Mouse (Mus musculus) limb, embryonic 11.5 days (tissue): ENCODE measurements around the gene Tbc1d10c. TPM values are rescaled to one million over a fixed set of nuclear protein-coding genes. Genes with fewer than 3 reads are reported as not detected.

ENCODE experiments used
- ATAC-seq: fragments of 200-750 bp; cut with Nextera tagmentation; 2 replicates; pipeline ENCODE4 v1.8.0; 2017; ENCODE audit warnings: low read depth; ENCODE audit not compliant: insufficient number of reproducible peaks, low FRiP score, low TSS enrichment
- DNase-seq: peaks from one replicate; pipeline ENCODE4 v3.0.0-alpha.2; 2015; ENCODE audit warnings: low spot score
- H3K27ac ChIP-seq: fragments of 300-500 bp; sonication (generic); replicated peaks from 2 replicates; pipeline ENCODE4 v1.5.1; 2014; ENCODE audit warnings: low read depth, mild to moderate bottlenecking, low read length
- H3K27me3 ChIP-seq: fragments of 300-500 bp; sonication (generic); 2 replicates; pipeline ENCODE4 v1.6.1; 2014; ENCODE audit warnings: mild to moderate bottlenecking, low read length, mixed read lengths; ENCODE audit not compliant: control insufficient read depth, insufficient read depth
- H3K36me3 ChIP-seq: fragments of 300-500 bp; sonication (generic); 2 replicates; pipeline ENCODE4 v1.6.1; 2014; ENCODE audit warnings: mild to moderate bottlenecking, low read length, moderate library complexity, mixed read lengths; ENCODE audit not compliant: control insufficient read depth, insufficient read depth
- H3K4me1 ChIP-seq: fragments of 300-500 bp; sonication (generic); 2 replicates; pipeline ENCODE4 v1.6.1; 2014; ENCODE audit warnings: low read length, mixed read lengths; ENCODE audit not compliant: control insufficient read depth, insufficient read depth
- H3K4me2 ChIP-seq: fragments of 300-500 bp; sonication (generic); 2 replicates; pipeline ENCODE4 v1.6.1; 2014; ENCODE audit warnings: low read depth, mild to moderate bottlenecking, moderate library complexity; ENCODE audit not compliant: severe bottlenecking
- H3K4me3 ChIP-seq: fragments of 300-500 bp; sonication (generic); 2 replicates; pipeline ENCODE4 v1.5.1; 2014; ENCODE audit warnings: low read depth, low read length
- H3K9ac ChIP-seq: fragments of 300-500 bp; sonication (generic); 2 replicates; pipeline ENCODE4 v1.6.1; 2014; ENCODE audit warnings: mild to moderate bottlenecking, low read length
- H3K9me3 ChIP-seq: fragments of 300-500 bp; sonication (generic); 2 replicates; pipeline ENCODE4 v1.6.1; 2016; ENCODE audit warnings: low read length; ENCODE audit not compliant: control insufficient read depth
- WGBS: fragments of 180-500 bp; shearing (Covaris S2); extraction: QIAGEN DNeasy Blood & Tissue Kit; methylation state at CpG from one replicate; pipeline ENCODE4 v1.1.7; 2014; 5-methylcytosine and 5-hydroxymethylcytosine counted together
- polyA plus RNA-seq: library from polyadenylated mRNA; unstranded; fragments of >200 nt; fragmentation: Nextera tagmentation; extraction: Ambion mirVana; gene quantifications from 2 replicates; pipeline ENCODE4 v1.2.1, GENCODE M21; 2014

Tbc1d10c gene
- polyA plus RNA-seq, result 0.89 and 1.2 TPM in 2 replicates

- Histone ChIP-seq H3K27ac (peak within 1 kb of the TSS; percentile 85), H3K36me3 (peaks cover 22% of the 10 kb centered on the region), H3K4me3 (peak within 1 kb of the TSS; percentile 98), H3K9ac (peak within 1 kb of the TSS; percentile 94), H3K4me1 (peaks cover 15% of the 10 kb centered on the region), H3K4me2 (peak within 1 kb of the TSS; percentile 84), H3K9me3 (no peaks in the 10 kb centered on the region), H3K27me3 (no peaks in the 10 kb centered on the region)
- WGBS, result 73% methylated on average over 3 of the region's 4 CpGs
- ATAC-seq (no peak), DNase-seq (no peak)
Measured at GRCm38 (mm10) chr19:4190831-4191334, at the start of gene Tbc1d10c. Gene Tbc1d10c (minus strand): TSS chr19:4191284.

DNA sequence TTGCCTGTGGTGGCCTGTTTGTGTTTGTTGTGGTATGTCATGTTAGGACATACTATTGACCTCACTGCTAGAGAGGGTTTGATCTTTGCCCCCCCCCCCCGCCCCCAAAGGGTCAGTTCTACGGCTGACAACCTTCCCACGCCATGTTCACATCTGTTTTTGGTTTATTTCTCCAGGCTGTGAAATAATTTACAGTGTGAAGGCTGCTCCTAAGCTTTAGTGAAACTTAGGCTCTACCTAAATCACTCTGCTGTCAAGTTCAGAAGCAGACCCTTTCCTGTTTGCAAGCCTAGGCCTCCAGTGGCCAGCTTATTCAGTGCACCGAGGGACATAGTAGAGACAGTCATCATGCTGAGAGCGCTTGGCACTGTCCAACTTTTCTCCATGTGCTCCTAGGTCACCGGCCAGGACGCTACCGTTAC lies 49.2 kb upstream of the Tbc1d10c start:
- H3K27me3 ChIP-seq, result no peaks in the 10 kb centered on the region
- no peak overlapping the region for H3K4me3 ChIP-seq
- peak; percentile 57 for DNase-seq
- H3K4me1 ChIP-seq, result peaks cover 10% of the 10 kb centered on the region
- H3K36me3 ChIP-seq, result no peaks in the 10 kb centered on the region
- no peaks in the 10 kb centered on the region for H3K9me3 ChIP-seq
- H3K4me2 ChIP-seq, result no peak overlapping the region
- ATAC-seq, result peak; percentile 67
- WGBS, result 31% methylated on average over 8 of the region's 8 CpGs
- H3K27ac ChIP-seq, result no peak overlapping the region
- H3K9ac ChIP-seq, result no peak overlapping the region

DNA sequence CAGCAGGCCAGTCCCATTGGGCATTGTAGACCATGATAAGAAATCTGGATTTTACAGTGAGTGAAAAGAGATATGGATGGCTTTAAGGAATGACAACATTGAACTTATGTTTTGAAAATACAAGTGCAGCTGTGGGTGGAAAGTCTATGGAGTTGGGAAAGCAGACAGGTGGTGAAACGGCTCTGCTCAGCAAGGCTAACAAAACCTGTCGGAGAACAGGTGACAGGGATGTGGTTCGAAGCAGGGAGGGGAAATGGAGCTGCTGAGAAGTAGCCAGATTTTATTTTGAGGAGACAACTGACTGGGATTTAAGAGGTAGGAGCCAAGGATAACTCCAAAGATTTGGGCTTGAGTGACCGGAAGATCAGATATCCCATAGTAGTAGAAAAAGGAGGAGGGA lies 43.5 kb upstream of the Tbc1d10c start:
- Histone ChIP-seq H3K4me2 (no peak overlapping the region), H3K27ac (no peak overlapping the region), H3K4me1 (peaks cover 9% of the 10 kb centered on the region), H3K9ac (no peak overlapping the region), H3K9me3 (no peaks in the 10 kb centered on the region), H3K4me3 (no peak overlapping the region), H3K36me3 (no peaks in the 10 kb centered on the region), H3K27me3 (no peaks in the 10 kb centered on the region)
- no peak for DNase-seq
- ATAC-seq, result no peak
- WGBS, result 82% methylated on average over 4 of the region's 4 CpGs

DNA sequence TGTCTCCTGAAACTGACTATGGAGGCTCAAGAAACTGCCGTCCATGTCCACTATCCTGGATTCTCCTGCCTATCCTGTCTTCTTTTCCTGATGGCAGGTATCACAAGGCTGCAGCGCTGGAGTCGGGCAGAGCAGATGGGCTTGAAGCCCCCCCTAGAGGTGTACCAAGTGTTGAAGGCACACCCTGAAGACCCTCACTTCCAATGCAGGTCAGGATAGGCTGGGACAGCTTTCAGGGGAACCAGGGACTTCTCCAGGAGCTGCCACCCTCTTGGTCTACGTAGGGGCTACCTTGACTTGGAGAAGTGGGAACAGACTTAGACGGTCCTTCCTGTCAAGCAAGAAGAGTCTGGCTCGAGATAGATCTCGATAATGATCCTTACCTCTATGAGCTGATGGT lies 41.6 kb upstream of the Tbc1d10c start:
- no peak overlapping the region for H3K27ac ChIP-seq
- no peaks in the 10 kb centered on the region for H3K36me3 ChIP-seq
- H3K9me3 ChIP-seq, result no peaks in the 10 kb centered on the region
- peaks cover 9% of the 10 kb centered on the region for H3K4me1 ChIP-seq
- H3K4me2 ChIP-seq, result no peak overlapping the region
- DNase-seq (no peak), ATAC-seq (no peak)
- H3K4me3 ChIP-seq, result no peak overlapping the region
- H3K9ac ChIP-seq, result no peak overlapping the region
- 80% methylated on average over 7 of the region's 7 CpGs for WGBS
- no peaks in the 10 kb centered on the region for H3K27me3 ChIP-seq

DNA sequence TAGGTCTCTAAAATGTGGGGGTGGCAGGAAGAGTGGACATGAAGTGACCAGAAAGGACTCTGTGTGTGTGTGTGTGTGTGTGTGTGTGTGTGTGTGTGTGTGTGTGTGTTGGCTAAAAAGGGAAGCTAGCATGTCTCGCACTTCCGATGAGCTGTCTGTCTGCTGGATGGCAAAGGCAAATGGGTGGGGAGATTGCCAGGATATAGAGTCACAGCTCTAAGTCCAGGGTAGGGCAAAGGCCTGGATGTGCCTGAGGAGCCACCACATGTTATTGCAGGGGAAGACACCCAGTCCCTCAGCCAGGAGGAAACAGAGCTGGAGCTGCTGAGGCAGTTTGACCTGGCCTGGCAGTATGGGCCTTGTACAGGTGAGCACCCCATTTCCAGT lies 41.1 kb upstream of the Tbc1d10c start:
- no peak for DNase-seq
- WGBS, result 74% methylated on average over 2 of the region's 2 CpGs
- Histone ChIP-seq H3K4me2 (peak overlapping the region; percentile 87), H3K4me3 (peak overlapping the region; percentile 55), H3K4me1 (peaks cover 9% of the 10 kb centered on the region), H3K27me3 (no peaks in the 10 kb centered on the region), H3K9ac (peak overlapping the region; percentile 41; the same call in 1 of the 2 replicates), H3K27ac (no peak overlapping the region), H3K9me3 (no peaks in the 10 kb centered on the region), H3K36me3 (no peaks in the 10 kb centered on the region)
- ATAC-seq, result no peak

- H3K4me1 ChIP-seq, result peaks cover 9% of the 10 kb centered on the region
- DNase-seq, result peak; percentile 90
- peak; percentile 67; the same call in 1 of the 2 replicates for ATAC-seq
- H3K36me3 ChIP-seq, result no peaks in the 10 kb centered on the region
- 15% methylated on average over 26 of the region's 26 CpGs for WGBS
- H3K4me3 ChIP-seq, result peak within 1 kb of the TSS; percentile 55
- H3K4me2 ChIP-seq, result peak within 1 kb of the TSS; percentile 87
- no peaks in the 10 kb centered on the region for H3K9me3 ChIP-seq
- no peaks in the 10 kb centered on the region for H3K27me3 ChIP-seq
- H3K27ac ChIP-seq, result no peak within 1 kb of the TSS
- H3K9ac ChIP-seq, result peak within 1 kb of the TSS; percentile 41; the same call in 1 of the 2 replicates
Measured at GRCm38 (mm10) chr19:4231253-4232185, 40.4 kb upstream of the Tbc1d10c start, which contains the start of gene Pold4. Gene Pold4 (plus strand): TSS chr19:4231899.

- no peak overlapping the region for H3K4me2 ChIP-seq
- WGBS, result 69% methylated on average over 8 of the region's 8 CpGs
- 0 out of 2 replicates have a peak, but pooled peaks cover 6% of the 10 kb centered on the region for H3K4me1 ChIP-seq
- no peak overlapping the region for H3K4me3 ChIP-seq
- no peaks in the 10 kb centered on the region for H3K27me3 ChIP-seq
- no peaks in the 10 kb centered on the region for H3K36me3 ChIP-seq
- DNase-seq (no peak), ATAC-seq (no peak)
- H3K9ac ChIP-seq, result no peak overlapping the region
- no peak overlapping the region for H3K27ac ChIP-seq
- H3K9me3 ChIP-seq, result no peaks in the 10 kb centered on the region
Measured at GRCm38 (mm10) chr19:4230415-4230814, 39.3 kb upstream of the Tbc1d10c start.

- Histone ChIP-seq H3K27me3 (no peaks in the 10 kb centered on the region), H3K4me3 (no peak overlapping the region), H3K27ac (no peak overlapping the region), H3K36me3 (no peaks in the 10 kb centered on the region), H3K9me3 (no peaks in the 10 kb centered on the region), H3K4me2 (no peak overlapping the region), H3K4me1 (0 out of 2 replicates have a peak, but pooled peaks cover 6% of the 10 kb centered on the region), H3K9ac (no peak overlapping the region)
- no peak for ATAC-seq
- no peak for DNase-seq
- WGBS, result 39% methylated on average over 9 of the region's 9 CpGs
Measured at GRCm38 (mm10) chr19:4229451-4230076, 38.5 kb upstream of the Tbc1d10c start.
